In genomic region chr4:137047840-137048549, GRCm38 (mm10) we compare ENCODE assay signal across 8 mouse cellular contexts. TPM values are rescaled to one million over a fixed set of nuclear protein-coding genes. Genes with fewer than 3 reads are reported as not detected.
DNase-seq lines count a peak whose midpoint lies in the region; ATAC-seq and TF ChIP-seq lines count a peak whose summit lies in the region.

No protein-coding gene starts in this region.

- H3K36me3 ChIP-seq in testis, adult 2 months (ENCODE audit: control insufficient read depth, insufficient read depth, low read length): no peaks in the 10 kb centered on the region
- H3K36me3 ChIP-seq in hindbrain, postnatal 0 days (ENCODE audit: insufficient read depth, low read length): no peaks in the 10 kb centered on the region
- no peaks in the 10 kb centered on the region for H3K36me3 ChIP-seq in macrophage (ENCODE audit: inconsistent target)

- no peak for TF ChIP-seq POLR2A in testis, adult 2 months (IDR thresholded peaks at IDR 0.05; ENCODE audit: control insufficient read depth, low read depth, low read length)

- TF ChIP-seq CTCF in testis, adult 2 months (IDR thresholded peaks at IDR 0.05; ENCODE audit: control insufficient read depth, insufficient read depth, insufficient replicate concordance, low read depth, low read length): no peak
- TF ChIP-seq CTCF in hindbrain, postnatal 0 days (IDR thresholded peaks at IDR 0.05; ENCODE audit: low read depth): no peak

- under 1% methylated on average over 51 of the region's 52 CpGs for WGBS in hindbrain, postnatal 0 days
- under 1% methylated on average over 52 of the region's 52 CpGs for WGBS in macrophage (ENCODE audit: missing documents)

- peak overlapping the region; percentile 92 for H3K4me3 ChIP-seq in testis, adult 2 months (ENCODE audit: control insufficient read depth, low read depth, low read length)
- peak overlapping the region; percentile 94 for H3K4me3 ChIP-seq in hindbrain, postnatal 0 days (ENCODE audit: low read length)
- H3K4me3 ChIP-seq in macrophage (ENCODE audit: inconsistent target): peak overlapping the region; percentile 46

- H3K27me3 ChIP-seq in testis, adult 2 months (ENCODE audit: control insufficient read depth, insufficient read depth, low read length): no peaks in the 10 kb centered on the region
- peaks cover 7% of the 10 kb centered on the region for H3K27me3 ChIP-seq in hindbrain, postnatal 0 days (ENCODE audit: insufficient read depth, low read length)

- H3K79me2 ChIP-seq in macrophage (ENCODE audit: inconsistent target): peaks cover 42% of the 10 kb centered on the region; the same call in 1 of the 2 replicates

- ATAC-seq in hindbrain, postnatal 0 days: peak; percentile 56; the same call in 1 of the 2 replicates
- no peak for ATAC-seq in monocyte, adult 5-6 weeks (replicated peaks; ENCODE audit: insufficient number of reproducible peaks, low FRiP score, low TSS enrichment, poor library complexity, severe bottlenecking)

- H3K4me2 ChIP-seq in hindbrain, postnatal 0 days (ENCODE audit: low read depth, low read length): peak overlapping the region; percentile 73

- DNase-seq in adrenal gland, postnatal 36 days: peak; percentile 49 to 56
- DNase-seq in adrenal gland, adult 18-20 months (ENCODE audit: low spot score in 2 of 2): no peak
- DNase-seq in testis, postnatal 10 days (ENCODE audit: low spot score): no peak
- peak; percentile 56 for DNase-seq in hindbrain, postnatal 0 days (ENCODE audit: low spot score)
- DNase-seq in ovary, postnatal 10 days (ENCODE audit: low spot score): no peak

- peak overlapping the region; percentile 66 for H3K9ac ChIP-seq in hindbrain, postnatal 0 days (replicated peaks; ENCODE audit: low read length)

- H3K27ac ChIP-seq in testis, adult 2 months (ENCODE audit: control insufficient read depth, insufficient read depth, low read depth, low read length): peak overlapping the region; percentile 89
- H3K27ac ChIP-seq in hindbrain, postnatal 0 days: peak overlapping the region; percentile 83
- H3K27ac ChIP-seq in macrophage: no peak overlapping the region

- H3K4me1 ChIP-seq in testis, adult 2 months (ENCODE audit: control insufficient read depth, insufficient read depth, low read length): peaks cover 3% of the 10 kb centered on the region
- peaks cover 16% of the 10 kb centered on the region for H3K4me1 ChIP-seq in hindbrain, postnatal 0 days (ENCODE audit: insufficient read depth, low read length)

- no peaks in the 10 kb centered on the region for H3K9me3 ChIP-seq in hindbrain, postnatal 0 days (ENCODE audit: low read length)

RNA-seq across cellular contexts. Expression of gene Zbtb40, which starts 0.6 kb away (rescaled TPM):
- 10 to 100 TPM in 1 of 2 experiments, 1 to 10 TPM in 1; 7.9 to 14.0 TPM for total RNA-seq in adrenal gland, postnatal 36 days (2021)
- total RNA-seq in adrenal gland, adult 18-20 months (2021): 10 to 100 TPM; 14.6 to 15.2 TPM
- 7.7 and 8.0 TPM in 2 replicates for polyA plus RNA-seq in testis, adult 2 months (2012; rRNA removed)
- total RNA-seq in hindbrain, postnatal 0 days (2014; rRNA removed): 8.2 and 9.1 TPM in 2 replicates
- polyA plus RNA-seq in hindbrain, postnatal 0 days (2015; fragmentation: Nextera tagmentation; extraction: Ambion mirVana): 1.6 and 1.9 TPM in 2 replicates
- 10 to 100 TPM; 10.1 to 33.1 (median 21.8) TPM for total RNA-seq in macrophage (2018; cell fraction: chromatin; rRNA removed)
- total RNA-seq in macrophage (2018; cell fraction: cytosol; rRNA removed): 1 to 10 TPM; 2.6 to 7.8 (median 5.7) TPM
- 10 to 100 TPM in 22 of 26 experiments, 1 to 10 TPM in 4; 6.5 to 21.5 (median 15.1) TPM for total RNA-seq in macrophage (2018; cell fraction: nucleus; rRNA removed)
- 2.4 to 4.8 TPM (median 4.3 TPM) in 3 replicates for polyA plus RNA-seq in macrophage (2018)
- 5.5 to 12.1 TPM (median 9.0 TPM) in 3 replicates for total RNA-seq in monocyte, adult 5-6 weeks (2017)

Comparison
In these comparisons a context has a peak if more than half of its experiments do, and no peak if none do; other contexts are left out.
1. DNase-seq: peak in adrenal gland, postnatal 36 days (2 of 2) and hindbrain, postnatal 0 days (single experiment); none in adrenal gland, adult 18-20 months (0 of 2), testis, postnatal 10 days (single experiment) and ovary, postnatal 10 days (single experiment).
2. Peak in every context shown above with its lines, with median percentiles within 50 percentile points of each other: H3K4me3 ChIP-seq.